Mouse (Mus musculus): ENCODE results near the gene Uox.

Uox gene

DNA sequence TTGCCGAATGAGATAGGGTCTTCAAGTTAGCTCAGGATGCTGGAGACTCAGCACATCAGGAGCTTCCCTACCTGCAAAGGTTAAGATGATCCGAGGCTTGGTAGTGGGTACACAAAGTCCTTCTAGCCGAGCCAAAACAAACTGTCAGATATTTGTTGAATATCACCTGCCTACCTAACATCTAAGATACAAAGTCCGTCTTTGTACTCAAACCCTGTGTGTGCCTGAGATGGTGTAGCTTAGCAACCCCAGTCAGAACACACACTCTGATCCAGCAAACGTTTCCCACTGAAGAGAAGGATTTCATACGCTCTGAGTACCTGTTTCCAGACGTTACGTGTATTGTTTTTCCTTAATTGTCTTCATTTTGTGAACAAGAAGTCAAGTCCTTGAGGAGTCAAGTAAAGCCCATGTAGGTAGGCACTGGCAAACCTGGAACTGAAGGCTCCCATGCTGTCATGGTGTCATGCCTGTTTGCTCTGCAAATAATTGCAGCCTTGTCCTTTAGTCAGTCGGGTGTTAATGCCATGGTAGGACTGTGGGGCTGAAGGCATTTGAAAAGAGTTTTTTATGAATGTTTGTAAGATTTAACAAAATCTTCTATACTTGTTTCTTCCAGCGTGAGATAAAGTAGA lies at the start of gene Uox:
Gene Uox (plus strand): TSS at position 279 of the 635 bp plus-strand sequence.
- no peak for DNase-seq (ENCODE audit: low spot score)

DNA sequence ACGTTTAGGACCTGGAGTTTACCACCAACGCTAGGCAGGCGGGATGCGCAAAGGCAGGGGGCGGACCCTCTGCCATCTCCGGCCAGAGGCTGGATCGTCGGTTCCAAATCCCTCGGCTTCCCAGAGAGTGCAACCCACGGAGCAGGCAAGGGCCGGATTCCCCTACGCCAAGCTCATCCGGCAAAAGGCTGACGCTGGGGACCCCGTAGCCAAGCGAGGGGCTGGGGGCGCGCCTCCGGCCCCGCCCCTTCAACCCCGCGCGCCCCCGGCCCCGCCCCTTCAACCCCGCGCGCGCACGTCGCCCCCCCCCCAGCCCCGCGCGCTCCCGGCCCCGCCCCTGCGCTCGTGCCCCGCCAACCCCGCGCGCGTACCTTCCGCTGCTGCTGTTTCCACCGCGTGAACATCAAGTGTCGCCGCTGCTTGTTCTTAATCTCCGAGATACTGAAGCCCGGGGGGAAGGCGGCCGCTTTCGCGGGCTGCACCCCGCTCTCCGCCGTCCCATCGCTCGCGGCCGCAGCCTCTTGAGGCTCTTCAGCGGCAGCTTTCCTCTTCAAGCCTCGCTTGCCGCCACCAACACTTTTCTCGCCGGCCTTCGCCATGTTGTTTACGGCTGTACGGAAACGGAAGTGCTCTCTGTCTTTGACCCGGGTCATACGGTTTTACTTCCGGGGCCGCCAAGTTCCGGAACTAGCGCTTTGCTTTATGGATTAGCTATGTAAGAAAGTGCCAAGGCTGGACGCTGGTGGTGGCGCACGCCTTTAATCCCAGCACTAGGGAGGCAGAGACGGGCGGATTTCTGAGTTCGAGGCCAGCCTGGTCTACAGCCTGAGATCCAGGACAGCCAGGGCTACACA lies 49.2 kb upstream of the Uox start, which contains the start of gene Rpf1:
Gene Rpf1 (minus strand): TSS at position 632 of the 854 bp plus-strand sequence.
- peak; percentile 92 for DNase-seq (ENCODE audit: low spot score)

GRCm38 (mm10) chr3:146521652-146522020 lies 48.6 kb upstream of the Uox start:
- DNase-seq (ENCODE audit: low spot score), result no peak

GRCm38 (mm10) chr3:146528335-146528734 lies 41.9 kb upstream of the Uox start:
- DNase-seq (ENCODE audit: low spot score), result no peak

GRCm38 (mm10) chr3:146534986-146535385 lies 35.2 kb upstream of the Uox start:
- no peak for DNase-seq (ENCODE audit: low spot score)

DNA sequence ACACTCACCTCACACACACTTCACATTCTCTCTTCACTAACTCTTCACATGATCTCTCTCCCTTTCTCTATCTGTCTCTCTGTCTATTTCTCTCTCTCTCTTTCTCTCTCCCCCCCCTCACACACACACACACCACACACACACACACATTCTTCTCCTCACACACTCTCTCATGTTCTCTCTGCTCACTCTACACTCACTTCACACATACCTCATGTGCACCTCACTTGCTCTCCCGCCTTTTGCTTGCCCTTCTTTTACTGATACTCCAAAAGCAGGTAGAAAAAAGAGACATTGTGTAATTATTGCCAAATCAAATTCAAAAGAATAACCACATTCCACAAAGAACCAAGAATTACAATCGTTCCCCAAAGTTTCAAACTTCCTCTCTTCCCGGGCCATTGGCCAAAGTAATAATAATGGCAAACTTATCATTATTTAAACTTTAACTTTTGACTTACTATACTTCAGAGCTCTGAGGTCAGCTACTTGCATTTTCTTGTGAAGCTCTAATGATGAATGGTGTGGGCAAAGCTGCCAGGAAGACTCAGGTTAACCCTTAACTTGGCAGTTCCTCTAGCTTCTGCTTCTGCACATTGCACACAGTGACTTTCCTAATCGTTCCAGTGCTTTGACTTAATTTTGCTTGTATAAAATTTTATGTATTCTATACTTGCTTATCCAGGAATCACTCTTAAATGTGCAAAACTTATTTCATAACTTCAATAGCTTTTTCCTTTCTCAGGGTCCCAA lies 29.5 kb upstream of the Uox start:
- DNase-seq (ENCODE audit: low spot score), result no peak

DNA sequence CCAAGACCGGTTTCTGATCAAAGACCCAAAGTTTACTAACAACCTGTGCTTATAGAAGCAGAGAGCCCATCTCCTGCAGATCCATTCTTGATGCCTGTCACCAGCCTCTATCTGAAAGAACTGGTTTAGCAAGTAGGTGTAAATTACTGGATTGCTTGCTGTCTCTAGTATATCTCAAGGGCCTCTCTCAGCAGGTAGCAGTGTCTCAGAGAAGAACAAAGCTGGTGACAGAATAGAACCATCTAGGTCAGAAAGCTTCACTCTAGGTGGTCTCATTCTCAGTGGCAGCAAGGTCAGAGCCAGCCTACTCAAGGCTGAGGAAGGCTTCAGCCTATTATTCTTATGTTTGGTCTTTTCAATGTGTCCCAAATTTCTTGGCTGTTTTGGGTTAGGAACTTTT lies 26.6 kb upstream of the Uox start:
- DNase-seq (ENCODE audit: low spot score), result no peak

GRCm38 (mm10) chr3:146554816-146555215 lies 15.4 kb upstream of the Uox start:
- DNase-seq (ENCODE audit: low spot score), result no peak

DNA sequence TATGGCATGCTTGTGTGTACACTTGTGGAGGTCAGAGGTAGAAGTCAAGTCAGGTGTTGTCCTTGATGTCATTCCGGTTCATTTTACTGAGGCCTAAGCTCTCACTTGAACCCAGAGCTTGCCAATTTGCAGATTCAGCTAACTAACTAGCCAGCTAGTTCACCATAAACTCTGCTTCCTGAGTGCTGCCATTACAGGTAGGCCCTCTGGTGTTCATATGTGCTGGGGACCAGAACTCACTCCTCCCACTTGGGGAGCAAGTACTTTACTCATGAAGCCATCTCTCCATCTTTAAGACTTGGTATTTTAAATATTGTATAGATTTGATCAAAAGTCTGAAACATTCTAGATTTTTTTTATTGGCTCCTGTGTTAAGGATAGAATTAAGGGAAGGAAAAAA lies 13.7 kb upstream of the Uox start:
- DNase-seq (ENCODE audit: low spot score), result no peak

DNA sequence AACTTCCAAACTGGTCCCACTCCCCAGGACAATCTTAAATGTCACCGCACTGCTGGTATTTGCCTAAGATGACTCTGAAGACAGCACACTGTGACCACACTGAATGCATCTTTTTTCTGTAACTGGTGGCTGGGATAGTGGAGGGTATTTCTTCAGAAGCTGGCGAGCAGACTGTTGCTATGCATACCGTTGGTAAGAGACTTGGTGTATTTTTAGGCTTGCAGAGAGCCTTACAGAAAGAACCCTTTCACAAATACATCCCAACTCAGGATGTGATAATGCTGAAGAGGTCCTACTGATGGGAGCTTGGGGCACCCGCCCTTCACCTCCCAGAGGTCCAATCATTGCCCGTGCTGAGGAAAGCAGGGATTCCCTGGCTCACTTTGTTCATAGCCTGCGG lies 12.7 kb upstream of the Uox start:
- DNase-seq (ENCODE audit: low spot score), result no peak

DNA sequence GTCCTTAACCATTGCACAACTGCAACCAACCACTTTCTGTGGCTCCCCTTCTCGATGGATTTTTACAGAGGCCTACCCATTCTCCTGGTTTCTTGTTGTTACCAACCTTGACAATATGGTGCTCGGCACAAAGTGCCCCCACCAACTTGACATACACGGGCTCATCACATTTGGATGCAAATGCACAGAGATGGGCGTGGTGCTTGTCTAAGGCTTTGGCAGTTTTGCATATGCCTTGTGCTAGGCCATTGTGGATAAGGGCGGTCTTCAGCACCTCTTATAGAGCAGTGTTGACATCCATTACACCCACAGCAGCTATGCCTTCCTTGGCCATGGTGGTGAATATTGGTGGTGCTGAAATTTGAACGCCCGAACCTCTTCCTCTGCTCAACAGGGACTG lies 7.3 kb upstream of the Uox start:
- DNase-seq (ENCODE audit: low spot score), result no peak

- DNase-seq (ENCODE audit: low spot score), result peak; percentile 88
These were observed 5.8 kb upstream of the Uox start for GRCm38 (mm10) chr3:146564268-146565064.

GRCm38 (mm10) chr3:146565065-146565411 lies 5.2 kb upstream of the Uox start:
- DNase-seq (ENCODE audit: low spot score), result no peak

DNA sequence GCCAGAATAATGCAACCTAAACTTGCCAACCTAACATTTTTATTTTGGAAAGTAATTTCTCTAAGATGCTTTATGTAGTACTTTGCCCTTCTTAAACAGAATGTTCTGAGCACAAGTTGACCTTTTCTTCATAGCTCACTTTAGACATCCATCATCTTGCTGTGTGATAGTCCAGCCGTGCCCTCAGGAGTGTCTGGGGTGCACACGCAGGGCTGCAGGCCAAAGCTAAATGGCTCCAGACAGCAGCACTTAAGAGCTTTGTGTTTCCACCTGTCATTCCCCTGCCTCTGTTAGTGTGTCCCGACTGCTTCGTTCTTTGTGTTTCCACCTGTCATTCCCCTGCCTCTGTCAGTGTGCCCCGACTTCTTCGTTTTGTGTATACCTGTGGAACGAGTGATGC lies 2.9 kb upstream of the Uox start:
- no peak for DNase-seq (ENCODE audit: low spot score)

GRCm38 (mm10) chr3:146567884-146568530 lies 2.2 kb upstream of the Uox start:
- DNase-seq (ENCODE audit: low spot score), result no peak

- no peak for DNase-seq (ENCODE audit: low spot score)
These were observed 632 bp upstream of the Uox start for GRCm38 (mm10) chr3:146569594-146569993.

- no peak for DNase-seq (ENCODE audit: low spot score)
These were observed 713 bp downstream of the Uox start for GRCm38 (mm10) chr3:146570939-146571338.

DNA sequence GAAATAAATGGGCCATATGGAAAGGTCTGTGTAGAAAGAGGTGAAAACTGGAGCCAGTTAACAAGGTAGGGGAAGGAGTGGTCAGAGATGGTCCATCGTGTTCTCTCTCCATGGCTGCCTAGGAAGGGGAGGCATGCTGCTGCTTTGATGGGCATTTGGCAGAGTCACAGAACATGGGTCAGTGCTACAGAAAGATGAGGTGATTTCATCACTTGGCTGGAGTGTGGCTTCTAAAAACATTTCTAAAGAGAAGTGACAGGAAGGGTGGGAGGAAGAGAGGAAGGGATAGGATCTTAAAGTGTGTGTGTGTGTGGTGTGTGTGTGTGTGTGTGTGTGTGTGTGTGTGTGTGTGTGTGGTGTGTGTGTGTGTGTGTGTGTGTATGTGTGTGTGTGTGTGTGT lies 1.1 kb downstream of the Uox start:
- no peak for DNase-seq (ENCODE audit: low spot score)

- DNase-seq (ENCODE audit: low spot score), result no peak
These were observed 7.4 kb downstream of the Uox start for GRCm38 (mm10) chr3:146577591-146577990.

- DNase-seq (ENCODE audit: low spot score), result no peak
These were observed 10.0 kb downstream of the Uox start for GRCm38 (mm10) chr3:146580039-146580729.

DNA sequence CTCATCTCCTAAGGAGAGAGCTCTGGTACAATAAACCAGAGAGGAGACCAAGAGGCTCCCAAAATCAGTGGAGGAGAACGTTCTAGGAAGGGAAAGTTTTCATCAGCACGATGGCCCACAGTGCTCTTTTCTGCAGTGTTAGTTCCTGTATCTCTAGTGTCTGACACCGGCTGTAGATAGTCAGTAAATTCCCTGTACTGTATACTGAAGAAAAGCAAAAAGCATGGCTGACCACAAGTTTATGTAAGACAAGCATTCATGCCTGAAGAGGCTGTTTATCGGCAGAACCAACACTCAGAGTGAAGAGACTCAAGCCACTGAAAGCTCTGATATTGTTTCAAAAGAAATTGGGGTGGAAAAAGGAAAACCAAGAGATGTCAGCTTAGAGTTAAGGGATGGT lies 13.3 kb downstream of the Uox start:
- DNase-seq (ENCODE audit: low spot score), result no peak
